Mouse (Mus musculus) limb, embryonic 13.5 days (tissue): ENCODE measurements around the gene Pde6c. TPM values are rescaled to one million over a fixed set of nuclear protein-coding genes. Genes with fewer than 3 reads are reported as not detected.

Experiments
- ATAC-seq: fragments of 200-750 bp; cut with Nextera tagmentation; 2 replicates; pipeline ENCODE4 v1.8.0; 2017; ENCODE audit warnings: low read depth, moderate number of reproducible peaks, moderate TSS enrichment; ENCODE audit not compliant: low FRiP score
- H3K27ac ChIP-seq: fragments of 300-500 bp; sonication (generic); 2 replicates; pipeline ENCODE4 v1.5.1; 2015; ENCODE audit warnings: inconsistent platforms, mild to moderate bottlenecking, moderate library complexity
- H3K27me3 ChIP-seq: fragments of 300-500 bp; sonication (generic); 2 replicates; pipeline ENCODE4 v1.6.1; 2015; ENCODE audit warnings: mild to moderate bottlenecking, inconsistent platforms
- H3K36me3 ChIP-seq: fragments of 300-500 bp; sonication (generic); 2 replicates; pipeline ENCODE4 v1.6.1; 2015; ENCODE audit warnings: inconsistent platforms, mild to moderate bottlenecking, moderate library complexity
- H3K4me1 ChIP-seq: fragments of 300-500 bp; sonication (generic); 2 replicates; pipeline ENCODE4 v1.6.1; 2015; ENCODE audit warnings: inconsistent platforms
- H3K4me2 ChIP-seq: fragments of 300-500 bp; sonication (generic); replicated peaks from 2 replicates; pipeline ENCODE4 v1.6.1; 2015; ENCODE audit warnings: inconsistent platforms, mild to moderate bottlenecking, moderate library complexity
- H3K4me3 ChIP-seq: fragments of 300-500 bp; sonication (generic); 2 replicates; pipeline ENCODE4 v1.5.1; 2015; ENCODE audit warnings: moderate library complexity, mild to moderate bottlenecking, inconsistent platforms
- H3K9ac ChIP-seq: fragments of 300-500 bp; sonication (generic); 2 replicates; pipeline ENCODE4 v1.6.1; 2015; ENCODE audit warnings: mild to moderate bottlenecking, inconsistent platforms
- H3K9me3 ChIP-seq: fragments of 300-500 bp; sonication (generic); 2 replicates; pipeline ENCODE4 v1.6.1; 2016; ENCODE audit warnings: inconsistent platforms
- WGBS: fragments of 180-500 bp; shearing (Covaris S2); methylation state at CpG from one replicate; pipeline ENCODE4 v1.1.7; 2015; 5-methylcytosine and 5-hydroxymethylcytosine counted together
- polyA plus RNA-seq: library from polyadenylated mRNA; unstranded; fragments of >200 nt; fragmentation: Nextera tagmentation; extraction: Ambion mirVana; gene quantifications from 2 replicates; pipeline ENCODE4 v1.2.1, GENCODE M21; 2015

Pde6c gene
- polyA plus RNA-seq, 1 experiment from 2014 or later, result not detected

- Histone ChIP-seq H3K27ac (no peak overlapping the region), H3K4me1 (peaks cover 7% of the 10 kb centered on the region), H3K36me3 (no peaks in the 10 kb centered on the region), H3K9ac (no peak overlapping the region), H3K4me3 (no peak overlapping the region), H3K27me3 (no peaks in the 10 kb centered on the region), H3K9me3 (no peaks in the 10 kb centered on the region), H3K4me2 (no peak overlapping the region)
- WGBS, result 48% methylated on average over 4 of the region's 4 CpGs
- no peak for ATAC-seq
Observed at GRCm38 (mm10) chr19:38112575-38112974, 20.0 kb upstream of the Pde6c start.

DNA sequence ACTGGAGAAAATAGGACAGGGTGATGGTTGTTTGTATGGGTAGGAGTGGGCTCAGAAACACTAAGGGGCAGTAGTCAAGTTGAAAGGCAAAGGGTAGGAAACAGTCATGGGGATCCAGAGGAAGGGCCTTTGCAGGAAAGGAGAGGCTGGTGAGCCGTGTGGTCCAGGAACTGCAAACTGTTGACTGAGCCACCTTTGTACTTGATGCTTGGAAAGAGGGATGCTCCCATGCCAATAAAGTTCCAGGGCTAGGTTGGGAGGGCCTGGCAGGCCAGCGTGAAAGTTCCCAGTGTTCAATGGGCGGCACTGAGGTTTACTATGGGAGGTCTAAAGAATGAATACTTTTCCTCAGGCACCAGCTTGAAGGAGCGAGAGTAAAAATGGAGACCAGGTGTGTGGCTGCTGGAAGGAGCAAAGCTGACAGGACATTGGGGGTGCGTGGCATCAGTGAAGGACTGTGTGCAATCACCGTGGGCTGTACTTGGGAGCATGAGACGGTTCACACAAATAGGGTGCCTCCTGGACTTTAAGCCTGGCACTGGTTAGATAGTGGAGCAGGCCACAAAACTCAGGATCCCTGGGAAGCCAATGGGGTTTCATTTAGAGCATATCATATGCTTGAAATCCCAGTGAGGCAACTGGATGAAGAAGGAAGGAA lies 17.6 kb upstream of the Pde6c start:
- Histone ChIP-seq H3K36me3 (no peaks in the 10 kb centered on the region), H3K9ac (no peak overlapping the region), H3K4me2 (no peak overlapping the region), H3K27me3 (peaks cover 6% of the 10 kb centered on the region; the same call in 1 of the 2 replicates), H3K4me1 (peaks cover 7% of the 10 kb centered on the region), H3K4me3 (no peak overlapping the region), H3K9me3 (no peaks in the 10 kb centered on the region), H3K27ac (no peak overlapping the region)
- 91% methylated on average over 7 of the region's 7 CpGs for WGBS
- ATAC-seq, result no peak

DNA sequence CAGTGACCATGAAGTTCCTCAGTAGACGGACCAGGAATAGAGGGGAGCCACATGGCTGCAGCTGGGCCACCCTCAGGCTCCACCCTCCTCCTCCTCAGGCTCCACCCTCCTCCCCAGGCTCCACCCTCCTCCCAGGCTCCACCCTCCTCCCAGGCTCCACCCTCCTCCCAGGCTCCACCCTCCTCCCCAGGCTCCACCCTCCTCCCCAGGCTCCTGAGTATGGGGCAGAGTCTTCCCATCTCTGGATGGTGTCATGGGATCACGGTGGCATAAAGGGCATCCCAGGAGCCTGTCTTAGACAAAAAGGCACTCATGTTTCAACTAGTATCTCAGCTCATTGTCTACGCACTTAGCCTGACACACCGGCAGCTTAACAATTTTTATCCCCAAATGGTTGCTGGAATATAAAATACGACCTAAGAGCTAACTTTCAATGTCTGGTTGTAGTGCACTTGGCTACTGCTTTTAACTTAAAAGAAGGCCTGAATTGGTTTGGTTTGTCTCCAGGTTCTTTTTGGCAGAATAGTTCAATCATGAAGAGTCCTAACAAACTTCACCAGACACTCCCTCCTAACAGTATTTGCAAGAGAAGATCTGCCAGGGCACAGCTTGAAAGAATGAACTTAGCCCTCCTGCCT lies 12.3 kb upstream of the Pde6c start:
- Histone ChIP-seq H3K27me3 (peaks cover 34% of the 10 kb centered on the region), H3K4me1 (0 out of 2 replicates have a peak, but pooled peaks cover 6% of the 10 kb centered on the region), H3K4me3 (no peak overlapping the region), H3K27ac (no peak overlapping the region), H3K9me3 (no peaks in the 10 kb centered on the region), H3K36me3 (no peaks in the 10 kb centered on the region), H3K9ac (no peak overlapping the region), H3K4me2 (no peak overlapping the region)
- ATAC-seq, result no peak
- WGBS, result 83% methylated on average over 5 of the region's 5 CpGs

DNA sequence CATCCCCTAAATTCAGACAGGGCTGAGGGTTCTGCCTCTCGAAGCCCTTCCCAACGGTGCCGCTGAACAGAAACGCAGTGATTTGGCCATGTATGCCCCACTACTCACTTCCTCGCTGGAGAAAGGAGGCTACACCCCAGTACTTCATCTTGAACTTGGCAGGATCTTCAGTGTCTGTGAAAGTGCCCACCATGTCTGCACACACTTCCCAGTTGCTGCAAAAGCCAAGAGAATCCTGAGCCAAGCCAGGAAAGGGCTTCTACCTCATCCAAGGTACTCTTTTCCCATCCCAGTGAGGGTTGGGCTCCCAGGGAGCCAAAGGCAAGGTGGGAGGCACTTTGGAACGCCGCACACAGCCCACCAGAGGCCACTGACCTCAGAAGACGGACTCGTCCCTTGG lies 8.7 kb upstream of the Pde6c start:
- H3K36me3 ChIP-seq, result no peaks in the 10 kb centered on the region
- H3K9ac ChIP-seq, result peak overlapping the region; percentile 65; the same call in 1 of the 2 replicates
- 33% methylated on average over 9 of the region's 9 CpGs for WGBS
- no peaks in the 10 kb centered on the region for H3K9me3 ChIP-seq
- H3K4me3 ChIP-seq, result peak overlapping the region; percentile 60
- peaks cover 29% of the 10 kb centered on the region for H3K27me3 ChIP-seq
- peak overlapping the region; percentile 82 for H3K4me2 ChIP-seq
- 0 out of 2 replicates have a peak, but pooled peaks cover 6% of the 10 kb centered on the region for H3K4me1 ChIP-seq
- ATAC-seq, result no peak
- no peak overlapping the region for H3K27ac ChIP-seq

GRCm38 (mm10) chr19:38124401-38125218 lies 8.0 kb upstream of the Pde6c start:
- peaks cover 29% of the 10 kb centered on the region for H3K27me3 ChIP-seq
- H3K27ac ChIP-seq, result no peak overlapping the region
- H3K36me3 ChIP-seq, result no peaks in the 10 kb centered on the region
- under 1% methylated on average over 49 of the region's 77 CpGs for WGBS
- peak overlapping the region; percentile 65 for H3K9ac ChIP-seq
- ATAC-seq, result peak; percentile 66; the same call in 1 of the 2 replicates
- H3K4me1 ChIP-seq, result 0 out of 2 replicates have a peak, but pooled peaks cover 6% of the 10 kb centered on the region
- H3K4me2 ChIP-seq, result peak overlapping the region; percentile 82
- H3K4me3 ChIP-seq, result peak overlapping the region; percentile 60
- no peaks in the 10 kb centered on the region for H3K9me3 ChIP-seq

DNA sequence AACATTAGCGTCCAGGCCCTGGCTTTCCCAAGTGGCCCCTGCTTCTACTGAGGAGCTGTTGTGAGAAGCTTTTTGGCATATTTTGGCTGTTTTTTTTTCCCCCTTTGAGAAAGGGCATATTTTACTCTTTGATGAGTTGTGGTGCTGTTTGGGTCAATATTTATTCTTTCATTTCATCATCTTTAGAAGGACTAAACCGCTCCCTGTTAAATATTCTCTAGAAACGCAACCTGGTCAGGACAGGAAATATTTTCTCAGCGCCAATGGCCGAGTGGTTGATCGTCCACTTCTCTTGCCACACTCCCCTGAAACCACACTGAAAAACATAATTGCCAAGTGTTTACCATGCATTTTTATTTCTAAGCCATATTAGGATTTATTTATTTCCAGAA lies 7.4 kb upstream of the Pde6c start, which contains the start of gene Rbp4:
Gene Rbp4, minus strand, starts transcription at position 63 of the 392 bp plus-strand sequence.
- H3K27ac ChIP-seq, result no peak within 1 kb of the TSS
- peak within 1 kb of the TSS; percentile 60 for H3K4me3 ChIP-seq
- peak within 1 kb of the TSS; percentile 82 for H3K4me2 ChIP-seq
- ATAC-seq, result no peak
- no peaks in the 10 kb centered on the region for H3K36me3 ChIP-seq
- H3K9me3 ChIP-seq, result no peaks in the 10 kb centered on the region
- 0 out of 2 replicates have a peak, but pooled peaks cover 6% of the 10 kb centered on the region for H3K4me1 ChIP-seq
- peaks cover 29% of the 10 kb centered on the region for H3K27me3 ChIP-seq
- 62% methylated on average over 6 of the region's 6 CpGs for WGBS
- H3K9ac ChIP-seq, result peak within 1 kb of the TSS; percentile 65

DNA sequence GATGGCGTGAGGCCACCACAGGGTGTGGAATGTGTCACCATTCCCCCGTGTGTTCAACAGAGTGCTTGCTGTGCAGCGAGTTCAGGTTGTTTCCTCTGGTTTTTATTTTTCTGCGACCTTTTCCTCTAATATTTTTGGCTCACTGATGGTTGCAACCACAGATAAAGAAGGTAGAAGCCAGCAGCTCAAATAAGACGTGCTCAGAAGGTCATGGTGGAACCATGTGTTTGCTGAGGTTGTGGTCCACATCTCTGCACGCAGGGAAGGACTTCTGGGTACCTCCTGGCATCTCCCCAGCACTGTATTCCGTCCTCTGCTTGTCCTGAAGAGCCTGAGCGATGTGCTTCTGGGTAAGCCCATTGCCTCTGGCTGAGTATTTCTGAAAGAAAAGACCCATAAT lies 5.9 kb upstream of the Pde6c start:
- Histone ChIP-seq H3K36me3 (no peaks in the 10 kb centered on the region), H3K9ac (no peak overlapping the region), H3K4me1 (0 out of 2 replicates have a peak, but pooled peaks cover 6% of the 10 kb centered on the region), H3K27me3 (peaks cover 29% of the 10 kb centered on the region), H3K9me3 (no peaks in the 10 kb centered on the region), H3K4me3 (no peak overlapping the region), H3K27ac (no peak overlapping the region), H3K4me2 (no peak overlapping the region)
- no peak for ATAC-seq
- WGBS, result 69% methylated on average over 8 of the region's 8 CpGs

GRCm38 (mm10) chr19:38133986-38134385 lies 1.4 kb downstream of the Pde6c start:
- Histone ChIP-seq H3K9me3 (no peaks in the 10 kb centered on the region), H3K4me1 (no peaks in the 10 kb centered on the region), H3K36me3 (no peaks in the 10 kb centered on the region), H3K9ac (no peak overlapping the region), H3K27me3 (no peaks in the 10 kb centered on the region), H3K4me3 (no peak overlapping the region), H3K4me2 (no peak overlapping the region), H3K27ac (no peak overlapping the region)
- WGBS, result 70% methylated on average over 11 of the region's 11 CpGs
- no peak for ATAC-seq

- WGBS, result 84% methylated on average over 6 of the region's 6 CpGs
- H3K27ac ChIP-seq, result no peak overlapping the region
- H3K36me3 ChIP-seq, result no peaks in the 10 kb centered on the region
- no peaks in the 10 kb centered on the region for H3K9me3 ChIP-seq
- no peak overlapping the region for H3K4me2 ChIP-seq
- no peak for ATAC-seq
- no peak overlapping the region for H3K9ac ChIP-seq
- H3K4me3 ChIP-seq, result no peak overlapping the region
- H3K27me3 ChIP-seq, result no peaks in the 10 kb centered on the region
- H3K4me1 ChIP-seq, result no peaks in the 10 kb centered on the region
Observed at GRCm38 (mm10) chr19:38134806-38135205, 2.2 kb downstream of the Pde6c start.

GRCm38 (mm10) chr19:38143540-38144271 lies 11.1 kb downstream of the Pde6c start:
- no peak for ATAC-seq
- Histone ChIP-seq H3K27me3 (no peaks in the 10 kb centered on the region), H3K4me2 (no peak overlapping the region), H3K4me1 (no peaks in the 10 kb centered on the region), H3K27ac (no peak overlapping the region), H3K36me3 (no peaks in the 10 kb centered on the region), H3K9me3 (no peaks in the 10 kb centered on the region), H3K9ac (no peak overlapping the region), H3K4me3 (no peak overlapping the region)
- 77% methylated on average over 4 of the region's 4 CpGs for WGBS

GRCm38 (mm10) chr19:38156243-38156642 lies 23.7 kb downstream of the Pde6c start:
- no peaks in the 10 kb centered on the region for H3K4me1 ChIP-seq
- no peak overlapping the region for H3K9ac ChIP-seq
- H3K36me3 ChIP-seq, result no peaks in the 10 kb centered on the region
- no peak for ATAC-seq
- WGBS, result 89% methylated on average over 1 of the region's 1 CpGs
- no peaks in the 10 kb centered on the region for H3K27me3 ChIP-seq
- H3K4me3 ChIP-seq, result no peak overlapping the region
- no peaks in the 10 kb centered on the region for H3K9me3 ChIP-seq
- H3K27ac ChIP-seq, result no peak overlapping the region
- H3K4me2 ChIP-seq, result no peak overlapping the region
